Mouse (Mus musculus) hindbrain, embryonic 11.5 days (tissue): ENCODE results near the gene Slc39a13. TPM values are rescaled to one million over a fixed set of nuclear protein-coding genes. Genes with fewer than 3 reads are reported as not detected.
"Not testable (repeated sequence)": the region's sequence is repeated elsewhere in the genome, so short reads cannot be mapped to it uniquely, and the experiment has no call there.

Source experiments
- ATAC-seq: fragments of 200-750 bp; cut with Nextera tagmentation; 2 replicates; pipeline ENCODE4 v1.8.0; 2017; ENCODE audit warnings: mild to moderate bottlenecking, moderate TSS enrichment, moderate library complexity; ENCODE audit not compliant: low FRiP score
- DNase-seq: peaks from one replicate; pipeline ENCODE4 v3.0.0-alpha.2; 2015; ENCODE audit warnings: low spot score
- H3K27ac ChIP-seq: fragments of 300-500 bp; sonication (generic); 2 replicates; pipeline ENCODE4 v1.5.1; 2014; ENCODE audit warnings: mild to moderate bottlenecking, low read depth, low read length
- H3K27me3 ChIP-seq: fragments of 300-500 bp; sonication (generic); 2 replicates; pipeline ENCODE4 v1.6.1; 2014; ENCODE audit warnings: mild to moderate bottlenecking, low read length, moderate library complexity, mixed read lengths; ENCODE audit not compliant: control insufficient read depth, insufficient read depth
- H3K36me3 ChIP-seq: fragments of 300-500 bp; sonication (generic); 2 replicates; pipeline ENCODE4 v1.6.1; 2014; ENCODE audit warnings: mild to moderate bottlenecking, low read length, moderate library complexity, mixed read lengths; ENCODE audit not compliant: control insufficient read depth, insufficient read depth
- H3K4me1 ChIP-seq: fragments of 300-500 bp; sonication (generic); replicated peaks from 2 replicates; pipeline ENCODE4 v1.6.1; 2014; ENCODE audit warnings: low read length, mixed read lengths; ENCODE audit not compliant: control insufficient read depth, insufficient read depth
- H3K4me2 ChIP-seq: fragments of 300-500 bp; sonication (generic); replicated peaks from 2 replicates; pipeline ENCODE4 v1.6.1; 2014; ENCODE audit warnings: mild to moderate bottlenecking, low read depth, low read length
- H3K4me3 ChIP-seq: fragments of 300-500 bp; sonication (generic); 2 replicates; pipeline ENCODE4 v1.5.1; 2014; ENCODE audit warnings: low read depth, low read length
- H3K9ac ChIP-seq: fragments of 300-500 bp; sonication (generic); 2 replicates; pipeline ENCODE4 v1.6.1; 2014; ENCODE audit warnings: low read depth, low read length
- H3K9me3 ChIP-seq: fragments of 300-500 bp; sonication (generic); 2 replicates; pipeline ENCODE4 v1.6.1; 2016; ENCODE audit warnings: low read length; ENCODE audit not compliant: control insufficient read depth
- WGBS: fragments of 180-500 bp; shearing (Covaris S2); extraction: QIAGEN DNeasy Blood & Tissue Kit; methylation state at CpG from one replicate; pipeline ENCODE4 v1.1.7; 2014; 5-methylcytosine and 5-hydroxymethylcytosine counted together
- polyA plus RNA-seq: library from polyadenylated mRNA; unstranded; fragments of >200 nt; fragmentation: Nextera tagmentation; extraction: Ambion mirVana; gene quantifications from 2 replicates; pipeline ENCODE4 v1.2.1, GENCODE M21; 2014

The Slc39a13 gene
- polyA plus RNA-seq, 1 experiment from 2014 or later, result 17.9 TPM

DNA sequence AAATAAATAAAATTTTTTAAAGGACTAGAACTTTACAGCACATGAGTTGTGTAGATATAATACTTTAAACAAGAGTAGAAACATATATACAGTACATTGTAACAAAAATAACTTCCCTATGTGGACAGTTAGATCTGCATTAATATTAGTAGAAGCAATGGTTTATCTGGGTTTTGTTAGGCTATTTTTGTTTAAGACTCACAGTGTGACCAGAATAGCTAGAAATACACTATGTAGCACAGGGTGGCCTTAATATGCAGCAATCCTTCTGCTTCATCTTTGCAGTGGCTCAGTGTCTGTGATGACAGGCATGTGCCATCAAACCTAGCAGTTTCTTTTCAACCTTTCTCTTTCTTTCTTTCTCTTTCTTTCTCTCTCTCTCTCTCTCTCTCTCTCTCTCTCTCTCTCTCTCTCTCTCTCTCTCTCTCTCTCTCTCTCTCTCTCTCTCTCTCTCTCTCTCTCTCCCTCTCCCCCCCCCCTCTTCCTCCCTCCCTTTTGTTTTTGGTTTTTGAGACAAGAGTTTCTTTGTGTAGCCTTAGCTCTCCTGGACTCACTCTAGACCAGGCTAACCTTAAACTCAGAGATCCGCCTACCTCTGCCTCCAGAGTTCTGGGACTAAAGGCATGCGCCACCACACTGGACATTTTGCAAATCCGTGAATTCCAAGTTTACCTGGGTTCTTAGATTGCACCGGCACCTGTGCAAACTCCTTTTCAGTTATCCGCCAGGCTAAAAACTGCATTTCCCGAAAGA lies 16.9 kb downstream of the Slc39a13 start:
- H3K27ac ChIP-seq, result no peak overlapping the region
- H3K9me3 ChIP-seq, result no peaks in the 10 kb centered on the region
- peak; percentile 11 for DNase-seq
- peaks cover 4% of the 10 kb centered on the region for H3K4me1 ChIP-seq
- peak overlapping the region; percentile 90 for H3K9ac ChIP-seq
- H3K36me3 ChIP-seq, result peaks cover 9% of the 10 kb centered on the region; the same call in 1 of the 2 replicates
- WGBS, result 3% methylated on average over 6 of the region's 6 CpGs
- ATAC-seq, result peak; percentile 76
- no peaks in the 10 kb centered on the region for H3K27me3 ChIP-seq
- H3K4me2 ChIP-seq, result peak overlapping the region; percentile 90
- H3K4me3 ChIP-seq, result peak overlapping the region; percentile 78

DNA sequence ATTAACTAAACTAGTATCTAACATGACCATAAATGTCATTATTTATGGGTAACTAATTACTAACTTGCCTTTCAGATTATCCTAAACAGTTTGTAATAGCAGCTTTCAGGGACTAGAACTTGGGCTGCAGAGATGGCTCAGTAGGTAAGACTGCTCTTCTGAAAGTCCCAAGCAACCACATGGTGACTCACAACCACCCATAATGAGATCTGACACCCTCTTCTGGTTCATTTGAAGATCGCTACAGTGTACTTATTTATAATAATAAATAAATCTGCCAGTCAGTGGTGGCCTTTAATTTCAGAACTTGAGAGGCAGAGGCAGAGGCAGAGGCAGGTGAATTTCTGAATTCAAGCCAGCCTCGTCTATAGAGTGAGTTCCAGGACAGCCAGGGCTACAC lies 17.5 kb downstream of the Slc39a13 start:
- Histone ChIP-seq H3K27me3 (no peaks in the 10 kb centered on the region), H3K36me3 (peaks cover 7% of the 10 kb centered on the region; the same call in 1 of the 2 replicates), H3K4me1 (peaks cover 4% of the 10 kb centered on the region), H3K9ac (no peak overlapping the region), H3K4me3 (no peak overlapping the region; the same call in 1 of the 2 replicates), H3K4me2 (no peak overlapping the region), H3K27ac (no peak overlapping the region), H3K9me3 (no peaks in the 10 kb centered on the region)
- ATAC-seq, result no peak
- no peak for DNase-seq
- 73% methylated on average over 2 of the region's 2 CpGs for WGBS

DNA sequence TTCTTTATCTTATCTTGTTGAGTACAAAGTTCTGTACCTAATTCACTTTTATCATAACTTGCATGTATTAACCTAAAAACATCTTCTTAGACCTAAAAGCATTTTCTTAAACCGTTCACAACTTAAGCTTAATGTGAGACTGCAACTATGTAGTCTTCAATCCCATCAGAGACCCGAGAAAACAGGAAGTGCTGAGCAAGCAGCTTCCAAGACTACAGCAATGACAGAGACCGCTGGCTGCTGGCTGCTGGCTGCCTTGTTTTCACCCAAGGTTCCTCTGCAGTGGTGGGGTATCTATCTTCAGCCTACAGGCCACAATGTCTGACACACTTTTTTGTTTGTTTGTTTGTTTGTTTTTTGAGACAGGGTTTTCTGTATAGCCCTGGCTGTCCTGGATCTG lies 18.3 kb downstream of the Slc39a13 start:
- H3K27ac ChIP-seq, result no peak overlapping the region
- WGBS, result 79% methylated on average over 3 of the region's 3 CpGs
- H3K9ac ChIP-seq, result no peak overlapping the region
- DNase-seq (no peak), ATAC-seq (no peak)
- H3K4me2 ChIP-seq, result no peak overlapping the region
- no peak overlapping the region for H3K4me3 ChIP-seq
- H3K36me3 ChIP-seq, result 0 out of 2 replicates have a peak, but pooled peaks cover 3% of the 10 kb centered on the region
- H3K27me3 ChIP-seq, result no peaks in the 10 kb centered on the region
- peaks cover 4% of the 10 kb centered on the region for H3K4me1 ChIP-seq
- no peaks in the 10 kb centered on the region for H3K9me3 ChIP-seq

DNA sequence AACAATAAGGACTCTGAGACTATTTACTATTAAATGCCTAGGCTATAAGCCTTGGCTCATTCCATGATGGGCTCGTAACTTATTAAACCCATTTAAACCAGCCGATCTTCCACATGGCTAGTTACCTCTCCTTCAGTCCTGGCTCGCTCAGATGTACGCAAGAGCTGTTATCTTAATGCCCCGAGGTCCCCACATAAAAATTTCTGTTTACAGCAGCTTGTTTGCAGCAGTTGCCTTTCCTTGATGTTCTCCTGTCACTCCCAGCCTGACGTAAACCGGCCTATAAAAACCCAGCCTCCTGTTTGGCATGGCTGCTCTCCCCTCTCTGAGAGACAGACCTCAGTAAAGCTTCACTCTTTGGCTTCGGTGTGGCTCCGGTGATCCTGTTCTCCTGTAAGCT lies 22.9 kb downstream of the Slc39a13 start:
- H3K4me3 ChIP-seq, result no peak overlapping the region
- H3K36me3 ChIP-seq, result no peaks in the 10 kb centered on the region
- WGBS, result 86% methylated on average over 9 of the region's 9 CpGs
- no peaks in the 10 kb centered on the region for H3K27me3 ChIP-seq
- ATAC-seq (no peak), DNase-seq (no peak)
- no peak overlapping the region for H3K4me2 ChIP-seq
- H3K27ac ChIP-seq, result no peak overlapping the region
- H3K4me1 ChIP-seq, result no peaks in the 10 kb centered on the region
- no peaks in the 10 kb centered on the region for H3K9me3 ChIP-seq
- H3K9ac ChIP-seq, result no peak overlapping the region

DNA sequence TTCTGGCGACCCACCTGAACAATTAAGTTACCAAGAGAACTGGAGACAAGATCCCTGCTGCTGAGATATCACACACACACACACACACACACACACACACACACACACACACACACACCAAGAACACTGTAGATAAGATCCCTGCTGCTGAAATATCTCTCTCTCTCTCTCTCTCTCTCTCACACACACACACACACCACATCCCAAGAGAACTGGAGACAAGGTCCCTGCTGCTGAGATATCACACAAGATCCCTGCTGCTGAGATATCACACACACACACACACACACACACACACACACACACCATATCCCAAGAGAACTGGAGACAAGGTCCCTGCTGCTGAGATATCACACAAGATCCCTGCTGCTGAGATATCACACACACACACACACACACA lies 24.4 kb downstream of the Slc39a13 start:
- H3K9ac ChIP-seq, H3K4me3 ChIP-seq, H3K27ac ChIP-seq, ATAC-seq, H3K4me2 ChIP-seq, DNase-seq, H3K9me3 ChIP-seq, H3K4me1 ChIP-seq, H3K27me3 ChIP-seq, H3K36me3 ChIP-seq: not testable (repeated sequence)
- WGBS, result 76% methylated on average over 1 of the region's 1 CpGs

DNA sequence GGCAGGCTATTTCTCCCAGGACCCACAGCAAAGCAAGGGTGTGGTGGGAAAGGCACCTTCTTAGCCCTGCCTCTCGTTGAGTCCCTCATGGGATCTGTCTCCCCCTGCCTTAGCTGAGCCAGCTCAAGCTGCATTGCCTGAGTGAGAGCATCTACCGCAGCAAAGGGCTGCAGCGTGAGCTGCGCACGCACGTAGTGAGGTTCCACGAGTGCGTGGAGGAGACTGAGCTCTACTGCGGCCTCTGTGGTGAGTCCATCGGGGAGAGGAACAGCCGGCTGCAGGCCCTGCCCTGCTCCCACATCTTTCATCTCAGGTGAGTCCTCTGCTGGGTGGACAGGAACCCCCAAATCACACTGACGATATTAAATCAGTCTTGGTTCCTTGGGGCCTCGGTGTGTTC lies 25.5 kb downstream of the Slc39a13 start:
- H3K27me3 ChIP-seq, result no peaks in the 10 kb centered on the region
- H3K4me3 ChIP-seq, result no peak overlapping the region
- no peaks in the 10 kb centered on the region for H3K4me1 ChIP-seq
- no peaks in the 10 kb centered on the region for H3K9me3 ChIP-seq
- no peak for DNase-seq
- H3K9ac ChIP-seq, result no peak overlapping the region
- 84% methylated on average over 13 of the region's 13 CpGs for WGBS
- H3K4me2 ChIP-seq, result no peak overlapping the region
- H3K27ac ChIP-seq, result no peak overlapping the region
- no peak for ATAC-seq
- no peaks in the 10 kb centered on the region for H3K36me3 ChIP-seq

DNA sequence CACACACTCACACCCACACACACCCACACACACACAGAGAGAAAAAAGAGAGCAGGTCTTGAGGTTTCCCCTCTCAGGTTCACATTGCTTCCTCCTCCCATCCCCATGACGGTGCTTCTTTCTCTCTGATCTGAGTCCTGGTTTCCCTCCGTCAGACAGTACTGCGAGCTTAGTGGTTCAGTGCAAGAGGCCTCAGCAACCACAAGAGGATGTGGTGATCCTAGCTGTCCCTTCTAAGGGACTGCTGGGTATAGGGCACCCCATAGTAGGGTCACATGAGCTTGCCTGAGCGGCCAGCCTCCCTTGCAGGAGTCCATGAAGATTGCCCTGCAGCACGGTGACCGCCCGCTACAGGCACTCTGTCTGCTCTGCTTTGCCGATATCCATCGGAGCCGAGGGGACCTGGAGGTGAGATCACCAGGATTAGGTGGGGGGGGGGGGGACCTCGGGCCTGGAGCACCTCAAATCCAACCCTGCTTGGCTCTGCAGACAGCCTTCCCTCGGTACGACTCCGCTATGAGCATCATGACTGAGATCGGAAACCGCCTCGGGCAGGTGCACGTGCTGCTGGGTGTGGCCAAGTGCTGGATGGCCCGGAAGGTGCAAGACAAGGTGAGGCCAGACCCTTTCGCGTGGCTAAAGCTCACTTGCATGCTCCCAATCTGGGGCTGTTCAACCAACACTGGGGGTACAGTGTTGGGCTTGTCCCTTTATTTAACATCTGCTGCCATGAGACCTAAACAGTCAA lies 27.4 kb downstream of the Slc39a13 start:
- Histone ChIP-seq H3K4me3 (no peak overlapping the region), H3K4me1 (no peaks in the 10 kb centered on the region), H3K36me3 (no peaks in the 10 kb centered on the region), H3K4me2 (no peak overlapping the region), H3K9ac (no peak overlapping the region), H3K27ac (no peak overlapping the region), H3K9me3 (no peaks in the 10 kb centered on the region), H3K27me3 (no peaks in the 10 kb centered on the region)
- 72% methylated on average over 19 of the region's 21 CpGs for WGBS
- ATAC-seq (peak; percentile 51; the same call in 1 of the 2 replicates), DNase-seq (no peak)

DNA sequence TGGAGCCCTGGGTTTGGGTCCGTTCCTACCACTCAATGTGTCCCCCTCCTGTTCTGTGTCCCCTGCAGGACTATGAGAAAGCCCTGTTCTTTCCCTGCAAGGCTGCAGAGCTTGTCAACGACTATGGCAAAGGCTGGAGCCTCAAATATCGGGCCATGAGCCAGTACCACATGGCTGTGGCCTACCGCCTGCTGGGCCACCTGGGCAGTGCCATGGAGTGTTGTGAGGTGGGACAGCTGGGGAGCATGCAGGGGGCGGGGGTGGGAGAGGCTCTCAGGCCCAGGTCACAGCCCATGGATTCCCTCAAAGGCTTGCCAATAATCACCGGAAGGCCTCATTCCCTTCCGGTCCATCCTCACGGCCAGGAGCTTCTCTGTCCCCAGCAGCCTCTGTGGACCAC lies 28.4 kb downstream of the Slc39a13 start:
- ATAC-seq (no peak), DNase-seq (no peak)
- H3K4me1 ChIP-seq, result no peaks in the 10 kb centered on the region
- H3K4me2 ChIP-seq, result no peak overlapping the region
- no peak overlapping the region for H3K27ac ChIP-seq
- no peak overlapping the region for H3K4me3 ChIP-seq
- no peaks in the 10 kb centered on the region for H3K36me3 ChIP-seq
- no peak overlapping the region for H3K9ac ChIP-seq
- no peaks in the 10 kb centered on the region for H3K27me3 ChIP-seq
- no peaks in the 10 kb centered on the region for H3K9me3 ChIP-seq
- 69% methylated on average over 8 of the region's 8 CpGs for WGBS

DNA sequence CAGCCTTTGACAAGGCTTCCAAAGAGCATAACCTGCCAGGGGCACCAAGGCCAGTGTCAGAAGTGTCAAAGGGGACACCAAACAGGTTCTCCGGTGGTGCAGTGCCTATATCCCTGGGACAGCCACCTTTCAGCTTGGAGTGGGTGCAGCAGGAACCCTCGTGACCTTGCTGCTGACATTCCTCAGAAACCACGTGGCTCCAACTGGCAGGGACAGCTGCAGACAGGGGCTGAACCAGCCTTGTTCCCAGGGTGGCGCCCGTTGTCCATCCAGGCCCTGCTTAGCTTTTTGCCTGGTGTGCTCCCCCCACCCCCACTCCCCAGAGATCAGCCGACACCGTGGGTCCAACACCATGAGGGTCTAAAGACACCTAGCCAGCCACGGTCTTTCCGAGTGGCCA lies 34.8 kb downstream of the Slc39a13 start, which contains the start of gene Rapsn:
Rapsn (plus strand) TSS at position 236 of the 400 bp plus-strand sequence.
- Histone ChIP-seq H3K4me2 (no peak within 1 kb of the TSS), H3K27ac (no peak within 1 kb of the TSS), H3K9me3 (no peaks in the 10 kb centered on the region), H3K4me1 (no peaks in the 10 kb centered on the region), H3K36me3 (no peaks in the 10 kb centered on the region), H3K9ac (no peak within 1 kb of the TSS), H3K4me3 (no peak within 1 kb of the TSS), H3K27me3 (no peaks in the 10 kb centered on the region)
- ATAC-seq (no peak), DNase-seq (no peak)
- WGBS, result 68% methylated on average over 9 of the region's 9 CpGs
